Mouse (Mus musculus) hindbrain, embryonic 14.5 days (tissue): ENCODE results near the gene Plekhh2. TPM values are rescaled to one million over a fixed set of nuclear protein-coding genes. Genes with fewer than 3 reads are reported as not detected.
"Not testable (repeated sequence)": the region's sequence is repeated elsewhere in the genome, so short reads cannot be mapped to it uniquely, and the experiment has no call there.

Experiments used
- ATAC-seq: fragments of 200-750 bp; cut with Nextera tagmentation; 2 replicates; pipeline ENCODE4 v1.8.0; 2017; ENCODE audit warnings: moderate number of reproducible peaks, mild to moderate bottlenecking, moderate TSS enrichment, moderate library complexity; ENCODE audit not compliant: low FRiP score
- DNase-seq: peaks from one replicate; pipeline ENCODE4 v3.0.0-alpha.2; 2015; ENCODE audit warnings: low spot score
- H3K27ac ChIP-seq: fragments of 300-500 bp; sonication (generic); 2 replicates; pipeline ENCODE4 v1.5.1; 2014; ENCODE audit warnings: mild to moderate bottlenecking, moderate library complexity
- H3K27me3 ChIP-seq: fragments of 300-500 bp; sonication (generic); 2 replicates; pipeline ENCODE4 v1.6.1; 2014; ENCODE audit warnings: mild to moderate bottlenecking, low read length, mixed read lengths; ENCODE audit not compliant: control insufficient read depth, insufficient read depth
- H3K36me3 ChIP-seq: fragments of 300-500 bp; sonication (generic); replicated peaks from 2 replicates; pipeline ENCODE4 v1.6.1; 2014; ENCODE audit not compliant: control insufficient read depth, insufficient read depth
- H3K4me1 ChIP-seq: fragments of 300-500 bp; sonication (generic); replicated peaks from 2 replicates; pipeline ENCODE4 v1.6.1; 2014; ENCODE audit warnings: antibody characterized with exemption, low read length, mixed read lengths; ENCODE audit not compliant: control insufficient read depth, insufficient read depth
- H3K4me2 ChIP-seq: fragments of 300-500 bp; sonication (generic); replicated peaks from 2 replicates; pipeline ENCODE4 v1.6.1; 2014; ENCODE audit warnings: mild to moderate bottlenecking, moderate library complexity
- H3K4me3 ChIP-seq: fragments of 300-500 bp; sonication (generic); replicated peaks from 2 replicates; pipeline ENCODE4 v1.5.1; 2014; ENCODE audit warnings: mild to moderate bottlenecking, low read length
- H3K9ac ChIP-seq: fragments of 300-500 bp; sonication (generic); 2 replicates; pipeline ENCODE4 v1.6.1; 2014
- H3K9me3 ChIP-seq: fragments of 300-500 bp; sonication (generic); 2 replicates; pipeline ENCODE4 v1.6.1; 2016; ENCODE audit warnings: low read length; ENCODE audit not compliant: control insufficient read depth
- WGBS: fragments of 180-500 bp; shearing (Covaris S2); extraction: QIAGEN DNeasy Blood & Tissue Kit; methylation state at CpG from one replicate; pipeline ENCODE4 v1.1.7; 2014; 5-methylcytosine and 5-hydroxymethylcytosine counted together
- polyA plus RNA-seq: library from polyadenylated mRNA; unstranded; fragments of >200 nt; fragmentation: Nextera tagmentation; extraction: Ambion mirVana; gene quantifications from 2 replicates; pipeline ENCODE4 v1.2.1, GENCODE M21; 2014

Plekhh2 gene
- polyA plus RNA-seq, 1 experiment from 2014 or later = 2.6 TPM

DNA sequence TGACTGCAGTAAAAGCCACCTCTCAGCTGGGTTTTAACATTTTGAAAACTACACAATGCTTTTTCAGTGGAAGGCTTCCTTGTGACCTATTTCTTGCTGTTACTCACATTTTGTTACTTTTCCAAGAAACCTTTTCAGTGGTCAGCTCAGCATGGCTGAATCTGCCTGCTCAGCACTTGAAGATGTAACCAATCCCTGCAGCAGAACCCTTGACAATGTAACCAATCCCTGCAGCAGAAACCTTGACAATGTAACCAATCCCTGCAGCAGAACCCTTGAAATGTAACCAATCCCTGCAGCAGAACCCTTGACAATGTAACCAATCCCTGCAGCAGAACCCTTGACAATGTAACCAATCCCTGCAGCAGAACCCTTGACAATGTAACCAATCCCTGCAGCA is 52.6 kb downstream of the Plekhh2 start:
- not testable (repeated sequence) for H3K27ac ChIP-seq, H3K9ac ChIP-seq, H3K4me2 ChIP-seq, H3K4me1 ChIP-seq, DNase-seq, H3K36me3 ChIP-seq, H3K4me3 ChIP-seq, H3K9me3 ChIP-seq, ATAC-seq, H3K27me3 ChIP-seq

DNA sequence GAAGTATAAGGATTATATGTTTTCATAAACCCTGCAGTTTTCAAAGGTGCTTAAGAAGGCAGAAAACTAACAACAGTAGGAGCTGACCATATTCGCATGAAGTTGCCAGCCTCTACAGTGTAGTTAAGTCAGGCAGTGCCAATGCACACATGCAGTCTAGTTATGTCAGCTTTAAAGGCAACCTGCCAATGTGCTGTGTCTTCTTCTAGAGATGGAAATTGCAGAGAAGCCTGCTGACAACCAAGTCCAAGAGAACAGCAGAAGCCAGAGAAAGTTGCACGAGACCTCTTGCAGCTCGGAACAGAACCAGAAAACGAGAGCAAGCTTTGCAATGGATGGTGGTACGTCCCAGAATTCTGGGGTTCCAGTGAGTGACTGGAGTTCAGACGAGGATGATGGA is 54.1 kb downstream of the Plekhh2 start:
- WGBS = 95% methylated on average over 6 of the region's 6 CpGs
- no peak for ATAC-seq
- Histone ChIP-seq H3K4me2 (no peak overlapping the region), H3K36me3 (no peaks in the 10 kb centered on the region), H3K9me3 (no peaks in the 10 kb centered on the region), H3K27ac (no peak overlapping the region), H3K4me3 (no peak overlapping the region), H3K4me1 (no peaks in the 10 kb centered on the region), H3K27me3 (no peaks in the 10 kb centered on the region), H3K9ac (no peak overlapping the region)
- DNase-seq = no peak

DNA sequence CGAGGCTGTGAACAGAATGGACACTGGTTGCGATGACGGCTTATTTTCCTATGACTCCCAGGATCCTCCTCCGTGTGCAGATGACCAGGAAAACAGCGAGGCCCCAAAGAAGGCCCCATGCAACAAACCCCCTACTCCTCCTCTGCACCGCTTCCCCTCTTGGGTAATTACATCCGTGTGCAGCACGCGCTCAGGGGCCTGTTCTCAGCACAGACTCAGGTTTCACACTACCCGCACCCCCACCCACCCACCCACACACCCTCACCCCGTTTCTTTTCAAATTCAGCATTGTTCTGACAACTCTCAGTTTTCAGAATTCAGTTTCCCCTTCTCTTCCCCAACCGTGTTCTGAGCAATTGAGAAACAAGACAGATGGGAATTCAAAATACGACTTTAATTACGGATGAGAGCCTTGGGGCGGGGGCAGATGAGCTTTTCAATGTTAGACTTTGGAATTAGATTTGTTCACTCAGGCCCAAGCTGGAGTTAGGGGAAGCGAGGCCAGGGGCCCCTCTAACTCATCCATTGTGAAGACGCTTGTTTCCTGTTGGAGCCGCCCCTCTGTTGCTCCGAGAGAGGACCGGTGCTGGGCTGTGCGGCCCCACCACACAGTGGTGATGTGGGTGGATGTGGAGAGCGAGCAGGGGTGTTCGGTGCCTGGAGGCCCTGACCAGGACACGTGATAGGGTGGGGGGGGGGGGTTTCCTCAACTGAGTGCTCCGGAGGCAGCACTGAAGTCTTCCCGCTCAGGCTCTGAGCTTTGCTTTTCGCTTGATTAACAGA is 55.3 kb downstream of the Plekhh2 start:
- no peak for DNase-seq
- no peaks in the 10 kb centered on the region for H3K36me3 ChIP-seq
- H3K4me2 ChIP-seq = peak overlapping the region; percentile 33
- no peaks in the 10 kb centered on the region for H3K9me3 ChIP-seq
- H3K9ac ChIP-seq = no peak overlapping the region
- no peak for ATAC-seq
- H3K27me3 ChIP-seq = no peaks in the 10 kb centered on the region
- H3K4me3 ChIP-seq = no peak overlapping the region
- H3K4me1 ChIP-seq = no peaks in the 10 kb centered on the region
- no peak overlapping the region for H3K27ac ChIP-seq
- 43% methylated on average over 27 of the region's 27 CpGs for WGBS

DNA sequence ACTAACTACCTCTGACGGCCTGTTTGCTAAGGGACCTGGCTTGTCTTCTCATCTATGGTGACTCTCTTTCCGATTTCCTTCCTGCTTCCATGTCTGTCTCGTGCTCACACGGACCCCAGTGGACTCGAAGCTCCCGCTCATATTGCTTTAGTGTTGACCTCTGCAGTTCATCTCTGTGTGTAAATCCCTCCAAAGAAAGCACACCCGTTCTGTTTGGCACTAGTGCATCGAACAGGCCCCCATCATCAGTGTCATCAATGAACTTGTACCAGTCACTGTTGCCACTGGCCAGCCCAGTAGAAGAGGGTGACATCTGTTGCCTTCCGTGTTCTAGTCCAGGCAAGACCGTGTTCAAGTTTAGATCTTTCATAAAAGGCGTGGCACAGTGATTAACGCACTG is 57.1 kb downstream of the Plekhh2 start:
- Histone ChIP-seq H3K27ac (no peak overlapping the region), H3K4me3 (no peak overlapping the region), H3K4me2 (no peak overlapping the region), H3K27me3 (no peaks in the 10 kb centered on the region), H3K36me3 (no peaks in the 10 kb centered on the region), H3K9ac (no peak overlapping the region), H3K4me1 (no peaks in the 10 kb centered on the region), H3K9me3 (no peaks in the 10 kb centered on the region)
- DNase-seq = no peak
- no peak for ATAC-seq
- 94% methylated on average over 12 of the region's 12 CpGs for WGBS

DNA sequence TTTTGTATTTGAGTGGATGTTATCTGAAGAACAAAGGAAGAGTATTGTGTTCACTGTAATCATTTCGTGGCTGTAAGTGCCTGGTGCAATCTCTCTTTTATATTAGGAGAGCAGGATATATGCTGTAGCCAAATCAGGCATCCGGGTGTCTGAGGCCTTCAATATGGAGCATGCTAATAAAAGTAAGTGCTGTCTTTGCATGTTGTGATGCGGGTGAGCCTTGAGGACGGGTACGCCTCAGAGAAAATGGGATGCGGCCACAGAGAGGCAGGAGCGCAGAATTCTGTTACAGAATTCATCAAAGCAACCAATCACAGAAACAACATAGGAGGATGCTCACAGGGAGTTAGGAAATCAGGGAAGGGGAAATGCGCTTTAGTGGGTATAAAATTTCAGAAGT is 58.1 kb downstream of the Plekhh2 start:
- H3K36me3 ChIP-seq = no peaks in the 10 kb centered on the region
- no peaks in the 10 kb centered on the region for H3K4me1 ChIP-seq
- H3K4me2 ChIP-seq = no peak overlapping the region
- no peak overlapping the region for H3K4me3 ChIP-seq
- no peak for DNase-seq
- no peak overlapping the region for H3K9ac ChIP-seq
- WGBS = 63% methylated on average over 8 of the region's 8 CpGs
- H3K27ac ChIP-seq = no peak overlapping the region
- no peaks in the 10 kb centered on the region for H3K27me3 ChIP-seq
- ATAC-seq = no peak
- no peaks in the 10 kb centered on the region for H3K9me3 ChIP-seq

DNA sequence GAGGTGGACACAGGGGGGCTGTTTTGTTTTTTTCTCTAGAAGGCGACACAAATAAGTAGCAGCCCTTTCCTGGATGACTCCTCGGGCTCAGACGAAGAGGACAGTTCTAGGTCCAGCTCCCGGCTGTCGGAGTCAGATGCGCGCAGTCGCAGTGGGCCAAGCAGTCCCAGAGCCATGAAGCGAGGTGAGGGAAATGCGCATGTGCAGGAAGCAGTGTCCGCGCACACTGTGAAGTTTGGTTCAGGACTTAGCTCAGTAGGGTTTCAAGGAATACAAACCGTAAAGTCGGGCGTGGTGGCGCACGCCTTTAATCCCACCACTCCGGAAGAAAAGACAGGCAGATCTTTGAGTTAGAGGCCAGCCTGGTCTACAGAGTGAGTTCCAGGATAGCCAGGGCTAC is 59.9 kb downstream of the Plekhh2 start:
- Histone ChIP-seq H3K9me3 (no peaks in the 10 kb centered on the region), H3K27me3 (no peaks in the 10 kb centered on the region), H3K4me1 (no peaks in the 10 kb centered on the region), H3K9ac (no peak overlapping the region), H3K4me2 (peak overlapping the region; percentile 17; the same call in 1 of the 2 replicates), H3K27ac (no peak overlapping the region), H3K4me3 (no peak overlapping the region), H3K36me3 (no peaks in the 10 kb centered on the region)
- DNase-seq (no peak), ATAC-seq (no peak)
- 75% methylated on average over 18 of the region's 18 CpGs for WGBS

DNA sequence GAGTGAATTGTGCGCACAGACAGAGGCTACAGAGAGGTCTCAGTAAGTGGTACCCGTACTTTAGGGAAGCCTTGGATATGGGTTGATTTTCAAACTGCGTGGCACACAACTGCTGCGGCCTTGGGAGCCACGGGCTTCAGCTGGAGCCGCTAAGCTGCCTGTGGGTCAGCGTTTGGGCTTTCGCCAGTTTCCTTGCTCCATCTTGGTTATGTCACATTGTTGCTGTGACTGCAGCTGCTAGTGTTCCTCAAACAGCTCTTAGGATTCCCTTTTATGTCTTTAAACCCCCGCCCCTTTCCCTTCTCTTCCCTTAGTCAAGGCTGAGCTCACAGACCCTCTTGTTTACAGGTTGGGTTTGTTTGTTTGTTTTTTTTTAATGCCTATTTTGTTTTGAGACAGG is 61.6 kb downstream of the Plekhh2 start:
- Histone ChIP-seq H3K4me1 (no peaks in the 10 kb centered on the region), H3K9me3 (no peaks in the 10 kb centered on the region), H3K27me3 (no peaks in the 10 kb centered on the region), H3K36me3 (no peaks in the 10 kb centered on the region), H3K4me2 (no peak overlapping the region), H3K4me3 (no peak overlapping the region), H3K27ac (no peak overlapping the region), H3K9ac (no peak overlapping the region)
- DNase-seq = no peak
- no peak for ATAC-seq
- WGBS = 94% methylated on average over 9 of the region's 9 CpGs

DNA sequence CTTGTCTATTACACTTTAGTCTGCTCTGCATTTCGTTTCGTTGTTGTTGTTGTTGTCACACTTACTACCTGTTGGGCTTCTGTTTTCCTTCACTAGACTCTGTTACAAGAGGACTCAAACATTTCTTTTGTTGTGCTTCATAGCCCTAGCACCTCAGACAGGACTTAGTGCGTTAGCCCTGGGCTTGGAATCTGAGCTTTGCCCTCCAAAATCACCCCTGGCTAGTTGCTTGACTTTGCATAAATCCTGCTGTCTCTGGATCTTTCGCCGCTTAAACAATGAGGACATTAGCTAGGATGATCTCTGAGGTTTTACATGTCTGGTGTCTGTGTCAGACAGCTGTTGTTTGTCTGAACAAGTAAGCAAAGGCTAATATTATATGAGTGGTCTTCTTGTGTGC is 62.2 kb downstream of the Plekhh2 start:
- WGBS = 85% methylated on average over 5 of the region's 5 CpGs
- ATAC-seq = no peak
- no peak for DNase-seq
- no peak overlapping the region for H3K4me2 ChIP-seq
- no peaks in the 10 kb centered on the region for H3K4me1 ChIP-seq
- no peaks in the 10 kb centered on the region for H3K27me3 ChIP-seq
- H3K9me3 ChIP-seq = no peaks in the 10 kb centered on the region
- H3K27ac ChIP-seq = no peak overlapping the region
- no peak overlapping the region for H3K4me3 ChIP-seq
- no peak overlapping the region for H3K9ac ChIP-seq
- no peaks in the 10 kb centered on the region for H3K36me3 ChIP-seq

DNA sequence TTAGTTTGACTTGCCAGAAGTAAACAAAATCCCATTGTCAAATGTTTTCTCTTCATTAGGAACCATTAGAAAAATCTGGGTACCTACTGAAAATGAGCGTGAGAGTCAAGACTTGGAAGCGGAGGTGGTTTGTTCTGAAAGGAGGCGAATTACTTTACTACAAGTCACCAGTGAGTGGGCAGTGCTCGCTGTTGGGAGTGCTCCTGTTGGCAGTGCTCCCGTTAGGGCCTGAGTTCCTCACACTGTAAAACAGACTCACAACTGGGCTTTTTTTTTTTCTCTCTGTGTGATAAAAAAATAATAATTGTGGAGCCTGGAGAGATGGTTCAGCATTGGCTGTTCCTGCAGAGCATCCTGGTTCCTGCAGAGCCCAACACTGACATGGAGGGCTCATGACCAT is 63.4 kb downstream of the Plekhh2 start:
- H3K4me1 ChIP-seq = no peaks in the 10 kb centered on the region
- H3K27ac ChIP-seq = no peak overlapping the region
- no peaks in the 10 kb centered on the region for H3K27me3 ChIP-seq
- H3K4me2 ChIP-seq = no peak overlapping the region
- no peak overlapping the region for H3K4me3 ChIP-seq
- WGBS = 91% methylated on average over 5 of the region's 5 CpGs
- no peaks in the 10 kb centered on the region for H3K9me3 ChIP-seq
- H3K36me3 ChIP-seq = no peaks in the 10 kb centered on the region
- ATAC-seq = no peak
- no peak overlapping the region for H3K9ac ChIP-seq
- DNase-seq = no peak
